Mouse (Mus musculus): ENCODE measurements around the gene Trib3.

The Trib3 gene

GRCm38 (mm10) chr2:152346776-152347465 is 3.1 kb upstream of the Trib3 start:
- DNase-seq, result no peak

GRCm38 (mm10) chr2:152345393-152345792 is 1.6 kb upstream of the Trib3 start:
- no peak for DNase-seq

- DNase-seq, result no peak
These were observed 1.1 kb upstream of the Trib3 start for GRCm38 (mm10) chr2:152344909-152345308.

- peak; percentile 95 for DNase-seq
These were observed 529 bp upstream of the Trib3 start for GRCm38 (mm10) chr2:152344361-152344760.

GRCm38 (mm10) chr2:152339631-152340179 is 4.1 kb downstream of the Trib3 start:
- peak; percentile 90 for DNase-seq

GRCm38 (mm10) chr2:152338319-152338718 is 5.5 kb downstream of the Trib3 start:
- DNase-seq, result peak; percentile 88

GRCm38 (mm10) chr2:152337591-152338212 is 6.1 kb downstream of the Trib3 start:
- no peak for DNase-seq

GRCm38 (mm10) chr2:152336856-152337255 is 7.0 kb downstream of the Trib3 start:
- no peak for DNase-seq

GRCm38 (mm10) chr2:152335289-152335820 is 8.5 kb downstream of the Trib3 start:
- no peak for DNase-seq

GRCm38 (mm10) chr2:152333345-152334006 is 10.4 kb downstream of the Trib3 start:
- peak; percentile 90 for DNase-seq

GRCm38 (mm10) chr2:152332101-152332825 is 11.6 kb downstream of the Trib3 start, which contains the start of gene Rbck1:
Rbck1 (minus strand) TSS chr2:152332653.
- peak; percentile 100 for DNase-seq

GRCm38 (mm10) chr2:152330858-152331423 is 12.9 kb downstream of the Trib3 start:
- DNase-seq, result no peak

- peak; percentile 97 for DNase-seq
These were observed 15.9 kb downstream of the Trib3 start for GRCm38 (mm10) chr2:152327980-152328379.

- DNase-seq, result no peak
These were observed 17.2 kb downstream of the Trib3 start for GRCm38 (mm10) chr2:152326654-152327053.

- peak; percentile 91 for DNase-seq
These were observed 17.7 kb downstream of the Trib3 start for GRCm38 (mm10) chr2:152326157-152326556.

GRCm38 (mm10) chr2:152324842-152325241 is 19.0 kb downstream of the Trib3 start:
- DNase-seq, result no peak

- DNase-seq, result no peak
These were observed 19.9 kb downstream of the Trib3 start for GRCm38 (mm10) chr2:152323971-152324370.

- peak; percentile 90 for DNase-seq
These were observed 21.6 kb downstream of the Trib3 start for GRCm38 (mm10) chr2:152322198-152322597.

GRCm38 (mm10) chr2:152321558-152321957 is 22.3 kb downstream of the Trib3 start:
- no peak for DNase-seq

GRCm38 (mm10) chr2:152317054-152317453 is 26.8 kb downstream of the Trib3 start:
- peak; percentile 95 for DNase-seq

- no peak for DNase-seq
These were observed 29.9 kb downstream of the Trib3 start for GRCm38 (mm10) chr2:152313926-152314325.

- DNase-seq, result no peak
These were observed 30.8 kb downstream of the Trib3 start for GRCm38 (mm10) chr2:152312996-152313395.

Data from heart, adult 11 months (tissue).